Mouse (Mus musculus): ENCODE data around the gene Wwc2. TPM values are rescaled to one million over a fixed set of nuclear protein-coding genes. Genes with fewer than 3 reads are reported as not detected.

Wwc2 gene
- polyA plus RNA-seq, 1 experiment from 2014 or later: 18.3 TPM

DNA sequence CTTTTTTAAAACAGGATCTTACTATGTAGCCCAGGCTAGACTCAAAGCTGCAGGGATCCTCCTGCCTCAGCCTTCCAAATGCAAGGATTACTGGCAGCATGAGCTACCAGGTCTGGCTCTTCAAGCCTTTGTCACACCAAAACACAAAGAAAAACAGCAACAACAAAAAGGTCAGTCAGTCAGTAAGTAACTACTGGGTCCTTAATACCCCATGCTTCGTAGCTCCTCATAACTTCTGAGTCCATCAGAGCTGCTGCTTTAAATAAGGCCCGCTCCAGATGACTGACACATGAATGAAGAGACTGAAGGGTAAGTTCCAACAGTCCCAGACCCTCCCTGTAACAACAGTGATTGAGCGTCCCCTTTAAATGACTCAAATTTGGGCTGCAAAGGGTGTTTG is 90.8 kb downstream of the Wwc2 start:
- Histone ChIP-seq H3K27ac (no peak overlapping the region), H3K4me3 (replicated peaks; ENCODE audit: low read depth, low read length) (no peak overlapping the region), H3K9ac (ENCODE audit: low read depth, low read length) (no peak overlapping the region), H3K4me2 (ENCODE audit: low read length) (no peak overlapping the region), H3K36me3 (ENCODE audit: insufficient read depth, low read length) (peaks cover 21% of the 10 kb centered on the region; the same call in 1 of the 2 replicates), H3K4me1 (replicated peaks; ENCODE audit: insufficient read depth, low read length) (no peaks in the 10 kb centered on the region), H3K27me3 (ENCODE audit: insufficient read depth, low read length) (no peaks in the 10 kb centered on the region), H3K9me3 (replicated peaks; ENCODE audit: low read length) (no peaks in the 10 kb centered on the region)
- DNase-seq (ENCODE audit: low spot score) (no peak), ATAC-seq (replicated peaks; ENCODE audit: low FRiP score, low read depth) (no peak)
- TF ChIP-seq CTCF (IDR thresholded peaks at IDR 0.05; ENCODE audit: low read depth): no peak
- WGBS: 95% methylated on average over 3 of the region's 3 CpGs

DNA sequence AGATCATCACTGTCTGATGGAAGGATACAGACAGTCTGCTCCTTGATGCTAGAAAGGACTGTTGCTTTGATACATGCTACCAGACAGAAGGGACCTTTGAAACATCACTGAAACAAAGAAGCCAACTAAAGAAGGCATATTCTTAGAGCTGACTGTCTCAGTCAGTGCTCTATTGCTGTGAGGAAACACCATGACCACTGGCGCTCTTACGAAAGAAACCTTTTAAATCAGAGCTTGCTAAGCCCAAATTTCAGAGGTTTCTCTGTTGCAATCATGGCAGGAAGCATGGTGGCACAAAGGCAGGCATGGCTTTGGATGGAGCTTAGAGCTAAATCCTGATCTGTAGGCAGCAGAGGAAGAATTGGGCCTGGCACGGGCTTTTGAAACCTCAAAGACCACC is 98.3 kb downstream of the Wwc2 start:
- H3K4me3 ChIP-seq (replicated peaks; ENCODE audit: low read depth, low read length): no peak overlapping the region
- no peaks in the 10 kb centered on the region for H3K27me3 ChIP-seq (ENCODE audit: insufficient read depth, low read length)
- no peak overlapping the region for H3K9ac ChIP-seq (ENCODE audit: low read depth, low read length)
- TF ChIP-seq CTCF (IDR thresholded peaks at IDR 0.05; ENCODE audit: low read depth): no peak
- H3K4me1 ChIP-seq (replicated peaks; ENCODE audit: insufficient read depth, low read length): no peaks in the 10 kb centered on the region
- peaks cover 31% of the 10 kb centered on the region; the same call in 1 of the 2 replicates for H3K36me3 ChIP-seq (ENCODE audit: insufficient read depth, low read length)
- no peak overlapping the region for H3K4me2 ChIP-seq (ENCODE audit: low read length)
- no peak overlapping the region for H3K27ac ChIP-seq
- H3K9me3 ChIP-seq (replicated peaks; ENCODE audit: low read length): no peaks in the 10 kb centered on the region
- DNase-seq (ENCODE audit: low spot score): no peak
- no peak for ATAC-seq (replicated peaks; ENCODE audit: low FRiP score, low read depth)
- WGBS: 97% methylated on average over 3 of the region's 3 CpGs

GRCm38 (mm10) chr8:47891641-47892040 is 99.1 kb downstream of the Wwc2 start:
- 55% methylated on average over 13 of the region's 13 CpGs for WGBS
- no peaks in the 10 kb centered on the region for H3K27me3 ChIP-seq (ENCODE audit: insufficient read depth, low read length)
- H3K27ac ChIP-seq: no peak overlapping the region
- peaks cover 24% of the 10 kb centered on the region; the same call in 1 of the 2 replicates for H3K36me3 ChIP-seq (ENCODE audit: insufficient read depth, low read length)
- no peak for TF ChIP-seq CTCF (IDR thresholded peaks at IDR 0.05; ENCODE audit: low read depth)
- no peak overlapping the region for H3K9ac ChIP-seq (ENCODE audit: low read depth, low read length)
- H3K9me3 ChIP-seq (replicated peaks; ENCODE audit: low read length): no peaks in the 10 kb centered on the region
- H3K4me3 ChIP-seq (replicated peaks; ENCODE audit: low read depth, low read length): no peak overlapping the region
- no peaks in the 10 kb centered on the region for H3K4me1 ChIP-seq (replicated peaks; ENCODE audit: insufficient read depth, low read length)
- DNase-seq (ENCODE audit: low spot score): no peak
- no peak overlapping the region for H3K4me2 ChIP-seq (ENCODE audit: low read length)
- no peak for ATAC-seq (replicated peaks; ENCODE audit: low FRiP score, low read depth)

DNA sequence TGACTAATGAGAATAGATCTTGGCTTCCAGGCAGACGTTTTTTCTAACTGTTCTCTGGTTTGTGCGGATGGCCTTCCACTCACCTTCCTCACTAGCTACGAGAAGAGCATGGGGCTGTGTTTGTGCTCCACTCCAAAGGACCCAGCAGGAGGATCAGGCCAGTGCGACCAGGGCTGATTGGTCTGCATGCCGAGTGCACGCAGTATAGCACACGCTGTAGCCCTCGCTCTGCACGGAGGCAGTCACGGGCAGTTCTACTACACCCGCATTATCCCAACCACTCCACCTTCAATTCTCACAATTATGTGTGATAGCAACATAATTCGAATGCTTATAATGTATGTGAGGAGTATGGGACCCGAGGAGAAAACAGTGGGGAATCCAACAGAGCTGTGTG is 99.9 kb downstream of the Wwc2 start:
- no peak overlapping the region for H3K9ac ChIP-seq (ENCODE audit: low read depth, low read length)
- H3K9me3 ChIP-seq (replicated peaks; ENCODE audit: low read length): no peaks in the 10 kb centered on the region
- peaks cover 18% of the 10 kb centered on the region; the same call in 1 of the 2 replicates for H3K36me3 ChIP-seq (ENCODE audit: insufficient read depth, low read length)
- no peak overlapping the region for H3K4me3 ChIP-seq (replicated peaks; ENCODE audit: low read depth, low read length)
- no peak for ATAC-seq (replicated peaks; ENCODE audit: low FRiP score, low read depth)
- H3K27me3 ChIP-seq (ENCODE audit: insufficient read depth, low read length): no peaks in the 10 kb centered on the region
- no peak overlapping the region for H3K27ac ChIP-seq
- TF ChIP-seq CTCF (IDR thresholded peaks at IDR 0.05; ENCODE audit: low read depth): no peak
- DNase-seq (ENCODE audit: low spot score): no peak
- H3K4me1 ChIP-seq (replicated peaks; ENCODE audit: insufficient read depth, low read length): no peaks in the 10 kb centered on the region
- H3K4me2 ChIP-seq (ENCODE audit: low read length): no peak overlapping the region
- WGBS: 83% methylated on average over 13 of the region's 13 CpGs

GRCm38 (mm10) chr8:47889936-47890813 is 100.5 kb downstream of the Wwc2 start:
- ATAC-seq (replicated peaks; ENCODE audit: low FRiP score, low read depth) (no peak), DNase-seq (ENCODE audit: low spot score) (no peak)

GRCm38 (mm10) chr8:47888841-47889570 is 101.7 kb downstream of the Wwc2 start:
- 56% methylated on average over 11 of the region's 11 CpGs for WGBS
- ATAC-seq (replicated peaks; ENCODE audit: low FRiP score, low read depth): no peak
- TF ChIP-seq CTCF (IDR thresholded peaks at IDR 0.05; ENCODE audit: low read depth): no peak

More at GRCm38 (mm10) chr8:47889936-47890813, 100.5 kb downstream of the Wwc2 start:
- WGBS: 77% methylated on average over 23 of the region's 23 CpGs
- Histone ChIP-seq H3K27ac (no peak overlapping the region), H3K36me3 (ENCODE audit: insufficient read depth, low read length) (peaks cover 18% of the 10 kb centered on the region; the same call in 1 of the 2 replicates), H3K4me1 (replicated peaks; ENCODE audit: insufficient read depth, low read length) (no peaks in the 10 kb centered on the region), H3K4me3 (replicated peaks; ENCODE audit: low read depth, low read length) (no peak overlapping the region), H3K4me2 (ENCODE audit: low read length) (no peak overlapping the region), H3K9me3 (replicated peaks; ENCODE audit: low read length) (no peaks in the 10 kb centered on the region), H3K9ac (ENCODE audit: low read depth, low read length) (no peak overlapping the region), H3K27me3 (ENCODE audit: insufficient read depth, low read length) (no peaks in the 10 kb centered on the region)
- no peak for TF ChIP-seq CTCF (IDR thresholded peaks at IDR 0.05; ENCODE audit: low read depth)

More at GRCm38 (mm10) chr8:47888841-47889570, 101.7 kb downstream of the Wwc2 start:
- no peaks in the 10 kb centered on the region for H3K27me3 ChIP-seq (ENCODE audit: insufficient read depth, low read length)
- H3K4me1 ChIP-seq (replicated peaks; ENCODE audit: insufficient read depth, low read length): no peaks in the 10 kb centered on the region
- no peaks in the 10 kb centered on the region for H3K9me3 ChIP-seq (replicated peaks; ENCODE audit: low read length)
- H3K4me2 ChIP-seq (ENCODE audit: low read length): no peak overlapping the region
- H3K36me3 ChIP-seq (ENCODE audit: insufficient read depth, low read length): peaks cover 21% of the 10 kb centered on the region
- no peak for DNase-seq (ENCODE audit: low spot score)
- no peak overlapping the region for H3K27ac ChIP-seq
- no peak overlapping the region for H3K4me3 ChIP-seq (replicated peaks; ENCODE audit: low read depth, low read length)
- H3K9ac ChIP-seq (ENCODE audit: low read depth, low read length): no peak overlapping the region
